Mouse (Mus musculus) embryo, embryonic 10.5 days (tissue): ENCODE results near the gene Cfap61.

Experiments
- DNase-seq: peaks from one replicate; pipeline ENCODE4 v3.0.0-alpha.2; 2015; ENCODE audit warnings: low spot score

Gene Cfap61

GRCm38 (mm10) chr2:146257037-146257436 lies 322.5 kb downstream of the Cfap61 start:
- DNase-seq = peak; percentile 7

DNA sequence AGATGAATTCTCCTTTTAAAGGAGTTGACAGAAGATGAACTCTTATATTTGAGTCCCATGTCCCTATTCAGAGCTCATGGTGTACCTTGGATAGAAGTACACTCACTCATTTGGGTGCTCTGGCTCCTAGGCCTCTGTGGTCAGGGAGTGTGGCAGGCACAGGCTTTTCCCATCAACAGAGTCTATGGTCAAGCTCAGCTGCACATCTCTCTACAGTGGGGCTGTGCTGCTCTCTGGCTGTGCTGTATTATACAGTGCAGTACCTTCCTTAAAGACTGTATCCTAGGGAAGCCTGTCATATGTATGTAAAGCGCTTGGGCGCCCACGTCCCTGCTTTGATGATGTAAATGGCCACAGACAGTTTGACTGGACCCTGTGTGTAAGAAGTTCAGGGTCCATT lies 323.0 kb downstream of the Cfap61 start:
- DNase-seq = no peak

GRCm38 (mm10) chr2:146258736-146259469 lies 324.3 kb downstream of the Cfap61 start:
- DNase-seq = peak; percentile 36

GRCm38 (mm10) chr2:146259787-146260560 lies 325.4 kb downstream of the Cfap61 start:
- DNase-seq = no peak

GRCm38 (mm10) chr2:146261146-146261545 lies 326.6 kb downstream of the Cfap61 start:
- DNase-seq = no peak

GRCm38 (mm10) chr2:146262215-146262614 lies 327.6 kb downstream of the Cfap61 start:
- DNase-seq = peak; percentile 57

DNA sequence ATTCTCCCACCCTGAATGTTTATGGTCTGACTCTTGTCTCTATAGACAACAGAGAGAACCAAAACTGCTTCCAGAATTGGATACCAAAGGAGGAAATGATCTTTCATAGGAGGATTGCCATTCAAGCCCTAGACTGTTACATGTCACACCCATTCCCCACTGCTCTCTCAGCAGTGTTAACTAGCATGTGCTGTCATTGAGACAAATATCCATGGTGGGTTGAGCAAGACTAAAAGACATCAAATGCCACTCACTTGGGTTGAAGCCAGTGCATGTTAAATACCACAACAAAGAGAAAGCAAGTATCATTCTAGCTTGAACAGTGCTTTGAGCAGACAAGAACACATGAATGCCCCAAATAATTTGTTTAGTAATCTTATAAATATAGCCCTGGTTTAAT lies 328.4 kb downstream of the Cfap61 start:
- DNase-seq = no peak
